In the genomic region with DNA sequence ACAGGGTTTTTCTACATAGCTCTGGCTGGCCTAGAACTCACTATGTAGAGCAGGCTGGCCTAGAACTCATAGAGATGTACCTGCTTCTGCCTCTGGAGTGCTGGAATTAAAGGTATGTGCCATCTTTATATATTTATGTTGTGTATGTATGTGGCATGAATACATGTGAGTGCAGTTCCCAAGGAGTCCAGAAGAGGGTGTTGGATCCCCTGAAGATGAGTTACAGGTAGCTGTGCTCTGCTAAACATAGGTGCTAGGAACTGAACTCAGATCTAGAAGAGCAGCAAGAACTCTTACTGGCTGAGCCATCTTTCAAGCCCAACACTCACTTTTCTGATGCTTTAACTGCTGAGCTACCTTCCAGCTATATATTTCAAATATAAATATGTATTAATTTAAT, we compare ENCODE assay signal across 12 mouse cellular contexts. TPM values are rescaled to one million over a fixed set of nuclear protein-coding genes. Genes with fewer than 3 reads are reported as not detected.
DNase-seq lines count a peak whose midpoint lies in the region; ATAC-seq and TF ChIP-seq lines count a peak whose summit lies in the region.
"Had no signal": no experiment of that assay in that cellular context is flagged by ENCODE, and none has a peak within 500 bp of the region (broad histone marks: within the 10 kb centered on the region; RNA-seq: fewer than 3 reads in every experiment).

No protein-coding gene starts in this region.

- H3K4me1 ChIP-seq in cerebellum, adult 2 months (ENCODE audit: control insufficient read depth, insufficient read depth, low read length): peaks cover 5% of the 10 kb centered on the region
- H3K4me1 ChIP-seq in lung, embryonic 14.5 days (ENCODE audit: insufficient read depth): no peaks in the 10 kb centered on the region
- H3K4me1 ChIP-seq: forebrain, embryonic 15.5 days had no signal

- H3K9me3 ChIP-seq in lung, embryonic 14.5 days (ENCODE audit: low read depth, low read length): no peaks in the 10 kb centered on the region
- H3K9me3 ChIP-seq: forebrain, embryonic 15.5 days had no signal

- H3K4me3 ChIP-seq in cerebellum, adult 2 months (replicated peaks; ENCODE audit: insufficient read depth, low read depth, low read length): no peak overlapping the region
- H3K4me3 ChIP-seq in lung, embryonic 14.5 days (ENCODE audit: low read depth, low read length): no peak overlapping the region
- H3K4me3 ChIP-seq: forebrain, embryonic 15.5 days had no signal

- no peak for TF ChIP-seq POLR2A in cerebellum, adult 2 months (IDR thresholded peaks at IDR 0.05; ENCODE audit: borderline replicate concordance, insufficient read depth, low read length)

- H3K27me3 ChIP-seq in cerebellum, adult 2 months (ENCODE audit: control insufficient read depth, insufficient read depth, low read length): no peaks in the 10 kb centered on the region
- H3K27me3 ChIP-seq in lung, embryonic 14.5 days (ENCODE audit: insufficient read depth, low read length): no peaks in the 10 kb centered on the region
- H3K27me3 ChIP-seq: forebrain, embryonic 15.5 days had no signal

- no peak overlapping the region for H3K27ac ChIP-seq in cerebellum, adult 2 months (ENCODE audit: insufficient read depth, low read length)
- H3K27ac ChIP-seq in lung, embryonic 14.5 days (ENCODE audit: low read depth): no peak overlapping the region
- H3K27ac ChIP-seq: forebrain, embryonic 15.5 days; hindbrain, embryonic 14.5 days had no signal

- no peak overlapping the region for H3K9ac ChIP-seq in lung, embryonic 14.5 days
- H3K9ac ChIP-seq: forebrain, embryonic 15.5 days; hindbrain, embryonic 14.5 days had no signal

- DNase-seq in cerebellum, postnatal 10 days: peak; percentile 8 to 10
- DNase-seq in cerebellum, adult 2 months: no peak
- DNase-seq in lung, embryonic 14.5 days: peak; percentile 10
- DNase-seq in lung, postnatal 14 days: no peak
- DNase-seq in c-Kit-positive CD71-negative TER-119-negative erythroid progenitor cells, embryonic 14.5 days (ENCODE audit: low read depth): peak; percentile 24
- peak; percentile 15 for DNase-seq in thymus, postnatal 0 days (ENCODE audit: low spot score)
- no peak for DNase-seq in layer of hippocampus, postnatal 10 days (ENCODE audit: low spot score in 2 of 2)
- DNase-seq: cerebellum, adult 18-20 months; right cerebral cortex, postnatal 14 days had no signal

- no peak overlapping the region for H3K4me2 ChIP-seq in lung, embryonic 14.5 days
- H3K4me2 ChIP-seq: forebrain, embryonic 15.5 days; hindbrain, embryonic 14.5 days had no signal

- no peak for TF ChIP-seq CTCF in cerebellum, adult 2 months (IDR thresholded peaks at IDR 0.05; ENCODE audit: borderline replicate concordance, insufficient read depth, low read depth, low read length)
- peak; percentile 25; the same call in 1 of the 2 replicates for TF ChIP-seq CTCF in lung, embryonic 14.5 days (IDR thresholded peaks at IDR 0.05; ENCODE audit: low read depth)

- peaks cover 28% of the 10 kb centered on the region; the same call in 1 of the 2 replicates for H3K36me3 ChIP-seq in lung, embryonic 14.5 days (ENCODE audit: insufficient read depth)

- ATAC-seq in lung, embryonic 14.5 days (ENCODE audit: insufficient read depth): no peak
- ATAC-seq in frontal cortex, adult (ENCODE audit: low TSS enrichment): no peak
- ATAC-seq: forebrain, embryonic 15.5 days had no signal

RNA-seq across cellular contexts. Expression of gene Golga1, which starts 32.7 kb away (rescaled TPM):
- 43.3 and 44.2 TPM in 2 replicates for polyA plus RNA-seq in cerebellum, adult 2 months (2012; rRNA removed)
- 24.5 and 27.2 TPM in 2 replicates for polyA plus RNA-seq in lung, embryonic 14.5 days (2014; fragmentation: Nextera tagmentation; extraction: Ambion mirVana)
- 27.5 and 30.2 TPM in 2 replicates for polyA plus RNA-seq in thymus, postnatal 0 days (2015; fragmentation: Nextera tagmentation; extraction: Ambion mirVana)
- total RNA-seq in layer of hippocampus, postnatal 10 days (2021): 10 to 100 TPM; 31.1 to 32.0 TPM

Comparison
In these comparisons a context has a peak if more than half of its experiments do, and no peak if none do; other contexts are left out.
1. DNase-seq: peak in cerebellum, postnatal 10 days (2 of 2), lung, embryonic 14.5 days (single experiment), c-Kit-positive CD71-negative TER-119-negative erythroid progenitor cells, embryonic 14.5 days (single experiment) and thymus, postnatal 0 days (single experiment); none in cerebellum, adult 2 months (0 of 2), lung, postnatal 14 days (single experiment) and layer of hippocampus, postnatal 10 days (0 of 2).